Mouse (Mus musculus): ENCODE data around the gene Gm20662.
"Not testable (repeated sequence)": the region's sequence is repeated elsewhere in the genome, so short reads cannot be mapped to it uniquely, and the experiment has no call there.

The Gm20662 gene

GRCm38 (mm10) chr9:108003531-108003890, 7.4 kb downstream of the Gm20662 start:
- DNase-seq (ENCODE audit: extremely low read depth, low read depth, low spot score), result no peak

DNA sequence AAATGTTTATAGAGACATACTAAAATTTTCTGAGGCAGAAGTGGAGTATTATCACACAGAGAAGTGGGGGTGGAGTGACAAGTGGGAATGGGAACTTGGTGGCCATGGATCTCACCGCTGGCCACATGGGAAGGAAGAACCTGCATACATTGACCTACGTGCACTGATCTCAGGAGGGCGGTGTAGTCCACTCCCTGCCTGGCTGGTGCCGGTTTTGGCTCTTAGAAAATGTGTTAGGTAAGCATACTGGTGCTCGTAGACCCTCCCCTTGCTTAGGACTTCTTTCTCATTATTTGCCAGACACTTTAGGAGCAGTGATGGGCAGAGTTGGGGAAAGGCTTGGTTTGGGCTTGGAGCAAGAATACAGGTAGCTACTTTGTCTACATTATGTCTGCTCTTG, 11.9 kb downstream of the Gm20662 start:
- no peak for DNase-seq (ENCODE audit: extremely low read depth, low read depth, low spot score)

- DNase-seq (ENCODE audit: extremely low read depth, low read depth, low spot score), result no peak
Measured at GRCm38 (mm10) chr9:108010385-108010784, 14.2 kb downstream of the Gm20662 start.

- DNase-seq (ENCODE audit: extremely low read depth, low read depth, low spot score), result not testable (repeated sequence)
Measured at GRCm38 (mm10) chr9:108013577-108013976, 17.4 kb downstream of the Gm20662 start.

DNA sequence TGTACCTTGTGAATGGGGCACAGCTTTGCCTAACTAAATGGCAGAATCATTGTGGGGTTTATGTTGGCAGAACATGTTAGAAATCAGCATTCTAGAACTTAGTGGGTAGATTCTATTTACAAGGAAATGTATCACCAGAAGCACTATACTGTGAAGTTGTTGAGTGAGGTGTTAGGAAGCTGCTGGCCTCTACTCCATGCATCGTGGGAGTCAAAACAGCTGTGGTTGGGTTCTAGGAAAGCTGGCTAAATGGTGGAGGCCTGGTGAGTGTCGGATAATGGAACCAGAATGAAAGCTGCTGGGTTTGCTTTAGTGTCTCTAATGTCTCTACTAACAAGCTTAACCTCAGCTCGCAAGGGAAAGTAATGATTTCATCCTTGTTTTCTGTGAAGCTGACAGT, 21.0 kb downstream of the Gm20662 start:
- DNase-seq (ENCODE audit: extremely low read depth, low read depth, low spot score), result no peak

- DNase-seq (ENCODE audit: extremely low read depth, low read depth, low spot score), result no peak
Measured at GRCm38 (mm10) chr9:108020741-108021140, 24.6 kb downstream of the Gm20662 start.

- DNase-seq (ENCODE audit: extremely low read depth, low read depth, low spot score), result no peak
Measured at GRCm38 (mm10) chr9:108023216-108023615, 27.1 kb downstream of the Gm20662 start.

- DNase-seq (ENCODE audit: extremely low read depth, low read depth, low spot score), result no peak
Measured at GRCm38 (mm10) chr9:108026584-108026983, 30.4 kb downstream of the Gm20662 start.

- no peak for DNase-seq (ENCODE audit: extremely low read depth, low read depth, low spot score)
Measured at GRCm38 (mm10) chr9:108027867-108028266, 31.7 kb downstream of the Gm20662 start.

- DNase-seq (ENCODE audit: extremely low read depth, low read depth, low spot score), result no peak
Measured at GRCm38 (mm10) chr9:108032126-108032525, 36.0 kb downstream of the Gm20662 start.

- DNase-seq (ENCODE audit: extremely low read depth, low read depth, low spot score), result no peak
Measured at GRCm38 (mm10) chr9:108035331-108036156, 39.4 kb downstream of the Gm20662 start.

- DNase-seq (ENCODE audit: extremely low read depth, low read depth, low spot score), result no peak
Measured at GRCm38 (mm10) chr9:108044751-108045492, 48.8 kb downstream of the Gm20662 start.

- no peak for DNase-seq (ENCODE audit: extremely low read depth, low read depth, low spot score)
Measured at GRCm38 (mm10) chr9:108046582-108046981, 50.4 kb downstream of the Gm20662 start.

DNA sequence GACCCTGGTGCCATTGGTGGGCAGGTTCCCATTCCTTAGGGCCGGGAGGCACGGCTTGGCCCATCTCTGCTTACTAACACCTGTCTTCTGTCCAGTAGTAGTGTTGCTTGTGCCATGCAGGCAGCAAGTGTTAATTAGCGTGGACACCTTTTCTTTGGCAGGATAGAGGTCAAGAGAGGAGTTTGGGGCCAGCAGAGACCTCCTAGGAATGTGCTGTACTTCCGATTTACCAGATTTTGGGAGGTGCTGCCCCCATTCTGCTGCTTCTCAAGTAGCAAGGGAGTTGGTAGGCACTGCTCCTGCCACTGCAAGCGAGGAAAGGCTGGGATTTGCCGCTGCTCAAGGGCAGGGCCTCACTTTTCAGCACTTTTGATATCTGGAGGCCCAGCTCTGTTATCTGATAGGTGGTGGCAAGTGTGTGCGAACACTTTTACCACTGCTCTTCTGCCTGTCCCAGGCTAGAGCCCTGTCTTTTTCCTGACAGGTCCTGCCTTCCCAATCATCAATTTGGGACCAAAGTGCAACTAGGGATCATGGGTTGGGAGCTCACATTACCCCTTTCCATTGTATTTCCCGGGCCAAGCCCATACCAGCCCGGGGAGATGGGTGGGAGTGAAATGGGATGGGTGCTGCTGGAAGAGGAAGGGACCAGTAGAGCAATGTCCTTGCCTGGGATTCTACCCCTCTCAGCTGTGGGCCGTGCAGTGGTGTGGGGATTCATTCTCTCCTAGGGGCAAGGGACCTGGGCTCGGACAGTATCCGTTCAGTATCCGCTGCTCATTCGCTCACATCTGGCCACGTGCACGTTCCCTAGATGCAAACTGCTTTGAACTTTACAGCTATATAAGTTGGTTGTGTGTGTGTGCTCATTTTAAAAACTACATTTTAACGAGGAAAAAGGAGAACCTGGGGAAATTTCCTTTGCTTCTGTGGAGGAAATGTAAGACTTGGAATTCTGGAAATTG, 51.7 kb downstream of the Gm20662 start:
- DNase-seq (ENCODE audit: extremely low read depth, low read depth, low spot score), result no peak

- no peak for DNase-seq (ENCODE audit: extremely low read depth, low read depth, low spot score)
Measured at GRCm38 (mm10) chr9:108048566-108048955, 52.4 kb downstream of the Gm20662 start.

DNA sequence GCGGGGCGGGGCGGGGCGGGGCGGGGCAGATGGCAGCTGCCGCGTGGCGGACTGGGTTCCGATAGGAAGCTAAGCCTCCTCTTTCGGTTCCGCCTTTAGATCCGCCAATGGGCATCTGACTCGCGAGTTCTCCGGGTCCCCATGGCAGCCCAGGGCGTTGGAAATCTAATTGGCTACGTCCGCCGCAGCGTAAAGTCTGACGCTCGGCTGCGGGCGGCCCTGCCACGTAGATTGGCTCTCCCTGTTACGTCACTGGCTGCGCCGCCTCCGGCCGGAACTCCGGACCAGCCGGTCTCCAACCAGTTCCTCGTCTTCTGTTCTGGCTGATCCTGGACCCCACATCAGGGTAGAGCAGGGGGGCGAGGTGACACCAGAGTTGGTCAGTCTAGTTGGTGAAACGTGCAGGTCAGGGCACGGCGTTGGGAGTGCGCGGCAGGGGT, 52.9 kb downstream of the Gm20662 start, which contains the start of gene Gmppb:
Gmppb (plus strand) TSS at position 227 of the 440 bp plus-strand sequence.
- peak; percentile 82 for DNase-seq (ENCODE audit: extremely low read depth, low read depth, low spot score)

DNA sequence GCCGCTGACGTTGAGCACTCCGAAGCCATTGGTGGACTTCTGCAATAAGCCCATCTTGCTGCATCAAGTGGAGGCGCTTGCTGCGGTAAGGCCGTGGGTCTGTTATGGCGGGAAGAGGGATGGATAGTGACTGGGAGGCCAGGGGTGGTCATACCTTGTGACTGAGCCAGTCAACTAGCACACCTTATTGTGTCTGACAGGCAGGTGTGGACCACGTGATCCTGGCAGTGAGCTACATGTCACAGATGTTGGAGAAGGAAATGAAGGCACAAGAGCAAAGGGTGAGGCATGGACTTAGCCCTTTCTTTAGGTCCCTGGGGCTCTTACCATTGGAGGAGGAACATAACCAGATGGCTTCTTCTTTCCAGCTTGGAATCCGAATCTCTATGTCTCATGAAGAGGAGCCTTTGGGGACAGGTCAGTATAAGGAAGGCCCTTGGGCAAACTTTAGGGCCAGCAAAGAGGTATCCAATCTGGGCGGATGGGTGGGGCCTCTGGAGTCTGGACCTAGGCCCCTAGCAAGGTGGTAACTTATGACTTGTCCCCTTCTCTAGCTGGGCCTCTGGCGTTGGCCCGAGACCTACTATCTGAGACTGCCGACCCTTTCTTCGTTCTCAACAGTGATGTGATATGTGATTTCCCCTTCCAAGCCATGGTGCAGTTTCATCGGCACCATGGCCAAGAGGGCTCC, 53.6 kb downstream of the Gm20662 start:
- no peak for DNase-seq (ENCODE audit: extremely low read depth, low read depth, low spot score)

- DNase-seq (ENCODE audit: extremely low read depth, low read depth, low spot score), result no peak
Measured at GRCm38 (mm10) chr9:108051184-108051930, 55.2 kb downstream of the Gm20662 start.

DNA sequence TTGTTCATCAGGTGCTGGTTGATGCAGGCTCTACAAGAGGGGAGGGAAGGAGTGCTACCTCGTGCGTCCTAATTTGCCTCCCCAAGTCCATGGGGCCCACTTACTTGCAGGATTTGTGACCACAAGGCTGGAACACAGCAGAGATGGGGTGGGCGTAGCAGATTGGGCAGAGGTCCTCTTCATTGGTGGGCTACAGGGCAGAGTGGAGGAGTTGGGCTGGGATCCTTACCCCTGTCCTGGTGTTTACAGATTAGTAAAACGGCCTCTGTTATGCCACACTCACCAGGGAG, 55.7 kb downstream of the Gm20662 start:
- DNase-seq (ENCODE audit: extremely low read depth, low read depth, low spot score), result no peak

DNA sequence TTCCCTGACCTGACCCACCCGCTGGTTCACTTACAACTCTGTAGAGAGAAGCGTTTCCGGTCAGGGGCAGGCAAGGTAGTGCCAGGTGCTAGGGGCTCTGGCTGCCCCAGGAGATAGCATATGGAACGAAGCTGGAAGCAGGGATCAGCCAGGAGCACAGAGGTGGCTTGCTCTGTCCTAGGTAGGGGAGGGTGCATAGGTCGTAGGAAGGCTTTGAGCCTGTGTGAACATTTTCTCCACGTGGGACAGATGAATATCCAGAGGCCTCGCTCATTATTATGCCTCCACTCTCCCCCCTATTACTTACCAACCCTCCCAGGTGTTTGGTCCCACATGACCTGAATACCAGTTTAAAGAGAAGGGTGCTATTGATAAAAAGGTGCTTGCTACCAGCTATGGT, 56.3 kb downstream of the Gm20662 start:
- DNase-seq (ENCODE audit: extremely low read depth, low read depth, low spot score), result no peak

All from fat pad, adult 2 months (tissue).